Mouse (Mus musculus) subcutaneous adipose tissue, adult 2 months (tissue): Measurements from ENCODE around the gene Zfp935. TPM values are rescaled to one million over a fixed set of nuclear protein-coding genes. Genes with fewer than 3 reads are reported as not detected.

Experiments
- polyA plus RNA-seq: library from polyadenylated mRNA; depleted of rRNA; stranded (reverse); fragments of >200 nt; gene quantifications from 2 replicates; pipeline ENCODE4 v1.2.3, GENCODE M21; 2012; ENCODE audit warnings: low replicate concordance; rRNA removed

The Zfp935 gene
- not detected in 2 replicates for polyA plus RNA-seq

DNA sequence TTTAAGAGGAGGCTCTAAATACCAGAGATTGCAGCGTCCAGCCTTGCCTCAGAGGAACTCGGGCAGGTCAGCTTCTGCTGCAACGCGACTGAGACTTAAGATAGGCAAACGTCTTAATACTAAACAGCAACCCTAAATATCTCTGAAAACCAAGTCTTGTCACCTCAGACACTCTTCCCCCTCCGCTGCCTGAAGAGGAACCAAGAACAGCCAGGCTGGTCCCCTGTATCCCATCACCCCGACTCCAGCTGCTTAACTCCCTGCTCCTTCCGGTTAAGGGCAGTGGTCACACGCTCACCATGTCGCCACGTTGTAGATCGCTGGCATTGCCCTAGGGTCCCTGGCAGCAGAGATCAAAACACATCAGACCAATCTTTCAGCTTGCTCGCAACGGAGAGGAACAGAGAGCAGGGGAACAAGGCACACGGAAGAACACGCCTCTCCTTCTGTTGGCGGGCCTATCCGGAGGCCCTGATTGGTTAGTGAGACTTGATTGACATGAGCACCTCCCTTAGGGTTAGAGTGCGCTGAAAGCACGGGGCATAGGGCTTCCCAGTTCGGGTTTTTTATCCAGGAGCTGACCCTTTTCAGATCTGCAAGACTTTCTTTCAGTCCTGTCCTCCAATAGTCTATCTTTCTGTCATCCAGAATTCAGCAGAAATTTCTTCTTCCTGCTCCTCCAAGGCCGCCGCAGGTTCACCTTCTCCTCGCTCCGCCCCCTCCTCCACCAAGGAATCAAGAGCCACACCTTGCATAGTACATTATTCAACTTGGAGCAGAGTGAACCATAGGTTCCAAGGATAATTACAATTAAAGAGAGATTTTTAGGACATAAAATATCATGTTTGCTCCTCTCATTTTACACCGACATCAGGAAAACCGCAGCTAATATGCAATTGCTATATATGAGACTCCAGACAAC is at the start of gene Zfp935:
Gene Zfp935 (minus strand): TSS at position 323 of the 922 bp plus-strand sequence.

DNA sequence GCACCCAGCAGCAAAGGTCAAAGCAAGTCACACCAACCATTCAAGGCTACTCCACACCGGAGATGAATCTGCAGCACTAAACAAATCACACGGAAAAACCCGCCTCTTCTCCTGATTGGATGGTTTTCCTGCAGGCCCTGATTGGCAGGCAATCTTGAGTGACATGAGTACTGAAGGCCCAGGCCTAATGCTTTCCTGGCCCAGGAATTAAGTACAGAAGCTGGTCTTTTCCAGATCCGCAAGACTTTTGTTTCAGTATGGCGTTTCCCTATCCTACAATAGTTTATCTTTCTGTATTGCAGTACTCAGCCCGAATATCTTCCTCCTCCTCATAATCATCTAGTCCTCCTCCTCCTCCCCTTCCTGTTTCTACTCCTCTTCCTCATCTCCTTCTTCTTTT is 12.8 kb upstream of the Zfp935 start, which contains the start of gene Zfp934:
Gene Zfp934 (minus strand): TSS at position 101 of the 400 bp plus-strand sequence.

DNA sequence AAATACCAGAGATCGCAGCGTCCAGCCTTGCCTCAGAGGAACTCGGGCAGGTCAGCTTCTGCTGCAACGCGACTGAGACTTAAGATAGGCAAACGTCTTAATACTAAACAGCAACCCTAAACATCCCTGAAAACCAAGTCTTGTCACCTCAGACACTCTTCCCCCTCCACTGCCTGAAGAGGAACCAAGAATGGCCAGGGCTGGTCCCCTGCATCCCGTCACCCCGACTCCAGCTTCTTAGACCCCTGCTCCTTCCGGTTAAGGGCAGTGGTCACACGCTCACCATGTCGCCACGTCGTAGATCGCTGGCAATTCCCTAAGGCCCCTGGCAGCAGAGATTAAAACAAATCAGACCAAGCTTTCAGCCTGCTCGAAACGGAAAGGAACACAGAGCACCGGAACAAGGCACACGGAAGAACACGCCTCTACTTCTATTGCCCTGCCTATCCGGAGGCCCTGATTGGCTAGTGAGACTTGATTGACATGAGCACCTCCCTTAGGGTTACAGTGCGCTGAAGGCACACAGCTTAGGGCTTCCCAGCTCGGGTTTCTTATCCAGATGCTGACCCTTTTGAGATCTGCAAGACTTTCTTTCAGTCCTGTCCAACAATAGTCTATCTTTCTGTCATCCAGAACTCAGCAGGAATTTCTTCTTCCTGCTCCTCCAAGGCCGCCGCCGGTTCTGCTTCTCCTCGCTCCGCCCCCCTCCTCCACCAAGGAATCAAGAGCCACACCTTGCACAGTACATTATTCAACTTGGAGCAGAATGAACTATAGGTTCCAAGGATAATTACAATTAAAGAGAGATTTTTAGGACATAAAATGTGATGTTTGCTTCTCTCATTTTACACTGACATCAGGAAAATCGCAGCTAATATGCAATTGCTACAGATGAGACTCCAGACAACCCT is 91.6 kb downstream of the Zfp935 start, which contains the start of gene Gm49359:
Gene Gm49359 (minus strand): TSS at position 409 of the 911 bp plus-strand sequence.

Other genes starting within 250 kb of the Zfp935 start
- gene Gm3604, start 175.3 kb downstream of the Zfp935 start, polyA plus RNA-seq, result 0.33 and 1.0 TPM in 2 replicates
- 1.1 TPM in 2 replicates for gene Gm49359, start 91.7 kb downstream of the Zfp935 start, polyA plus RNA-seq
- 1.1 and 1.5 TPM in 2 replicates for gene Zfp934, start 12.7 kb upstream of the Zfp935 start, polyA plus RNA-seq
- gene 6720489N17Rik, start 65.7 kb upstream of the Zfp935 start, polyA plus RNA-seq, result 0.36 and 0.64 TPM in 2 replicates
- 1.5 and 2.2 TPM in 2 replicates for gene Platr25, start 202.2 kb upstream of the Zfp935 start, polyA plus RNA-seq
- 0.11 and 1.1 TPM in 2 replicates for gene Gm5141, start 227.3 kb upstream of the Zfp935 start, polyA plus RNA-seq